Mouse (Mus musculus) small intestine, adult 10 weeks (tissue): ENCODE data around the gene Dydc2. TPM values are rescaled to one million over a fixed set of nuclear protein-coding genes. Genes with fewer than 3 reads are reported as not detected.

Experiments
- polyA plus RNA-seq: library from polyadenylated mRNA; stranded (reverse); fragments of 350-450 nt; fragmentation: Illumina TruSeq; extraction: RNeasy Lipid Tissue Mini Kit (QIAGEN cat#74804); gene quantifications from one replicate; pipeline ENCODE4 v1.2.3, GENCODE M21; 2014; ENCODE audit warnings: low replicate concordance

Gene Dydc2
- not detected for polyA plus RNA-seq

GRCm38 (mm10) chr14:41069108-41069507 is at the start of gene Dydc2:
Dydc2 (minus strand) TSS chr14:41069208.

GRCm38 (mm10) chr14:41104853-41105444 is 35.9 kb upstream of the Dydc2 start, which contains the start of gene Mat1a:
Mat1a (plus strand) TSS chr14:41105035.

GRCm38 (mm10) chr14:41072229-41072943 is 3.4 kb upstream of the Dydc2 start, which contains the start of gene Dydc1:
Dydc1 (plus strand) TSS chr14:41072911.

GRCm38 (mm10) chr14:41013630-41014613 is 55.1 kb downstream of the Dydc2 start, which contains the start of gene Fam213a:
Fam213a (minus strand) TSS chr14:41013788.

Other genes starting within 250 kb of the Dydc2 start
- gene Sh2d4b, start 175.9 kb downstream of the Dydc2 start, polyA plus RNA-seq: 0.33 TPM
- 9.9 TPM for gene Tspan14, start 102.4 kb downstream of the Dydc2 start, polyA plus RNA-seq
- gene Fam213a, start 55.4 kb downstream of the Dydc2 start, polyA plus RNA-seq: 636 TPM
- not detected for gene Dydc1, start 3.7 kb upstream of the Dydc2 start, polyA plus RNA-seq
- 0.37 TPM for gene Mat1a, start 35.8 kb upstream of the Dydc2 start, polyA plus RNA-seq
- gene Sftpa1, start 62.6 kb upstream of the Dydc2 start, polyA plus RNA-seq: 0.37 TPM
- gene Mbl1, start 82.2 kb upstream of the Dydc2 start, polyA plus RNA-seq: not detected
- gene Sftpd, start 115.9 kb upstream of the Dydc2 start, polyA plus RNA-seq: not detected
- gene Gm2832, start 209.6 kb upstream of the Dydc2 start, polyA plus RNA-seq: not detected